Mouse (Mus musculus): ENCODE results near the gene Olfr480.

Gene Olfr480

GRCm38 (mm10) chr7:108067246-108067645 lies at the start of gene Olfr480:
Olfr480 (minus strand) TSS chr7:108067346.
- no peak for DNase-seq (ENCODE audit: low spot score in 2 of 2)

GRCm38 (mm10) chr7:108100549-108100948 lies 33.4 kb upstream of the Olfr480 start, which contains the start of gene Olfr483:
Olfr483 (plus strand) TSS chr7:108100849.
- no peak for DNase-seq (ENCODE audit: low spot score in 2 of 2)

GRCm38 (mm10) chr7:108097486-108097885 lies 30.3 kb upstream of the Olfr480 start, which contains the start of gene Olfr482:
Olfr482 (minus strand) TSS chr7:108097586.
- no peak for DNase-seq (ENCODE audit: low spot score in 2 of 2)

- no peak for DNase-seq (ENCODE audit: low spot score in 2 of 2)
Measured at GRCm38 (mm10) chr7:108079555-108079954, 12.4 kb upstream of the Olfr480 start, which contains the start of gene Olfr481. Olfr481 (plus strand) TSS chr7:108079855.

DNA sequence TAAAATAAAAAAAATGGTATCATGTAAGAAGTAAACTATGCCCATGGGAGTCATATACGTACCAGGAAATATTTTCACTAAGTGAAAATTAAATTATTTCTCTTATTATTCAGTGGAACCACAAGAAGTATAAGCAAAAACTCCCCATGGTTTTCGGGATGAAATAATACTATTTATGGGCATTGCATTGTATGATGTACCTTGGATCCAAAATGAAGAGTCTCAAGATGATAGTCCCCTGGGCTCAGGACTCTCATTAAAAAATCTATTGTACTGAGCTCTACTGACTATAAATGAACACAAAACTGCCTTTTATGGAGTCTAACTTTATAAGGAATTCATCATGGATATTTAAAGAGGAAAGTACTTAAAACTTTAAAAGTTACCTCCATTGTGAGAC lies 16.8 kb downstream of the Olfr480 start, which contains the start of gene Olfr479:
TSS of gene Olfr479 (plus strand) at position 301 of the 400 bp plus-strand sequence.
- DNase-seq (ENCODE audit: low spot score in 2 of 2), result no peak

DNA sequence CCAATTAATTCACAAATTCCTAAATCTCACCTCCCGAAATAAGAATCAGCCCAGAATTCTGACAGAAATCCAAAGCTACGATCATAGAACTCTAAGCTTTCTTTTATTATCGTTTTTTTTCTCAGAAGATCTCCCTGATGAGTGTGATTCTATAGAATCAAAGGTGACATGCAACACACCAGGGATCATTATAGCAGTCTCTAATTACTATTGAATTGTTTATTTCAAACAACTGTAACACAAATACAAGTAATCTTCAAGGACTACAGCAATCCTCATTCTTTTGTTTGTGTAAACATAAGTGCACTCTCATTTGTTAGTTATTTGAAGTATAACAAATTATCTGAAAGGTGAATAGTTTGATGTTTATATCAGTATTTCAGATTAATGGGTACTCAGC lies 33.3 kb downstream of the Olfr480 start, which contains the start of gene Olfr478:
TSS of gene Olfr478 (minus strand) at position 101 of the 400 bp plus-strand sequence.
- DNase-seq (ENCODE audit: low spot score in 2 of 2), result no peak
